Mouse (Mus musculus) liver, embryonic 16.5 days (tissue): ENCODE data around the gene Patz1. TPM values are rescaled to one million over a fixed set of nuclear protein-coding genes. Genes with fewer than 3 reads are reported as not detected.

Experiments
- ATAC-seq: fragments of 200-750 bp; cut with Nextera tagmentation; 2 replicates; pipeline ENCODE4 v1.8.0; 2017; ENCODE audit warnings: low read depth, mild to moderate bottlenecking, moderate number of reproducible peaks, moderate library complexity
- H3K27ac ChIP-seq: fragments of 300-500 bp; sonication (generic); 2 replicates; pipeline ENCODE4 v1.5.1; 2014; ENCODE audit warnings: mild to moderate bottlenecking, low read length
- H3K27me3 ChIP-seq: fragments of 300-500 bp; sonication (generic); 2 replicates; pipeline ENCODE4 v1.6.1; 2014; ENCODE audit warnings: low read depth, low read length, mixed read lengths; ENCODE audit not compliant: control insufficient read depth, insufficient read depth
- H3K36me3 ChIP-seq: fragments of 300-500 bp; sonication (generic); 2 replicates; pipeline ENCODE4 v1.6.1; 2014; ENCODE audit warnings: mild to moderate bottlenecking; ENCODE audit not compliant: control insufficient read depth, insufficient read depth
- H3K4me1 ChIP-seq: fragments of 300-500 bp; sonication (generic); 2 replicates; pipeline ENCODE4 v1.6.1; 2014; ENCODE audit warnings: low read depth, low read length, mixed read lengths; ENCODE audit not compliant: control insufficient read depth
- H3K4me2 ChIP-seq: fragments of 300-500 bp; sonication (generic); 2 replicates; pipeline ENCODE4 v1.6.1; 2014; ENCODE audit warnings: low read depth, low read length, mixed read lengths
- H3K4me3 ChIP-seq: fragments of 300-500 bp; sonication (generic); 2 replicates; pipeline ENCODE4 v1.5.1; 2014; ENCODE audit warnings: low read depth, mild to moderate bottlenecking, low read length
- H3K9ac ChIP-seq: fragments of 300-500 bp; sonication (generic); 2 replicates; pipeline ENCODE4 v1.6.1; 2014; ENCODE audit warnings: low read depth, low read length
- H3K9me3 ChIP-seq: fragments of 300-500 bp; sonication (generic); replicated peaks from 2 replicates; pipeline ENCODE4 v1.6.1; 2016; ENCODE audit warnings: low read length; ENCODE audit not compliant: control insufficient read depth
- WGBS: fragments of 180-500 bp; shearing (Covaris S2); extraction: QIAGEN DNeasy Blood & Tissue Kit; methylation state at CpG from one replicate; pipeline ENCODE4 v1.1.7; 2014; ENCODE audit not compliant: insufficient replicate concordance; 5-methylcytosine and 5-hydroxymethylcytosine counted together
- polyA plus RNA-seq: library from polyadenylated mRNA; unstranded; fragments of >200 nt; fragmentation: Nextera tagmentation; extraction: Ambion mirVana; gene quantifications from 2 replicates; pipeline ENCODE4 v1.2.1, GENCODE M21; 2015

Gene Patz1
- polyA plus RNA-seq, 1 experiment from 2014 or later: 9.2 TPM

DNA sequence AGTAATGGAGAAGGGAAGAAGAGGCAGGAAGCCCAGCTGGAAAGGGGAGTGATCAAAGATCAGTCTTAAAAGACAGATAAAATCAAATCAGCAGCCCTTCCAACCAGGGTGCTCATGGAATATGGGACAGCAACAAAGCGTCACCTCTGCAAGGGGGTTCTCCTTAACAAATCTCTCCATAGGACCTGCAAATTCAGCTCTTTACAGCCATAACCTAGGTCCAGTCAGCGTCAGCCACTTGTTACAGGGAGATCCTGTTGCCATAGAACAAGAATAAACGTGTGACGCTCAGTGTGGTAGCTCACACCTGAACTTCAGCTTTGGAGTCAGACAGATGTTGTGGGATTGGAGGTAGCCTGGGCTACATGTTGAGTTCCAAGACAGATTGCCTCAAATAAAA, 19.4 kb upstream of the Patz1 start:
- Histone ChIP-seq H3K4me1 (peaks cover 14% of the 10 kb centered on the region), H3K9ac (no peak overlapping the region), H3K27me3 (no peaks in the 10 kb centered on the region), H3K4me3 (no peak overlapping the region), H3K9me3 (no peaks in the 10 kb centered on the region), H3K36me3 (no peaks in the 10 kb centered on the region), H3K27ac (no peak overlapping the region), H3K4me2 (no peak overlapping the region)
- no peak for ATAC-seq
- 62% methylated on average over 4 of the region's 4 CpGs for WGBS

DNA sequence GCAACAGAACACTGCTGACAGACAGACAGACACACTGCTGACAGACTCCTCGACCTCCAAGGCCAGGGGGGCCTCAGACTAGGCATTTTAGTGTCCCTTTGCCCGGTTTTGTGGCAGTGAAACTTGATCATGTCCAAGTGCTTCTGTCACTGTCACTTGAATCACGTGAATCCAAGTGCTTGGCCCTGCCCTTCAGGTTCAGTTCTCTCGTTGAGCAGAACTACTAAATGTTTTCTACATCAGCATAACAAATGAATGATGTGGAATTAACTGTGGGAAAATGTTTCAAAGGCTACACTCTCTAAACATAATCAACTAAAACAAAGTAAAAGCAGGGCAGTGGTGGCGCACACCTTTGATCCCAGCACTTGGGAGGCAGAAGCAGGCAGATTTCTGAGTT, 10.3 kb upstream of the Patz1 start:
- Histone ChIP-seq H3K9me3 (no peaks in the 10 kb centered on the region; the same call in 1 of the 2 replicates), H3K27ac (no peak overlapping the region), H3K27me3 (no peaks in the 10 kb centered on the region), H3K4me3 (no peak overlapping the region), H3K4me2 (no peak overlapping the region), H3K4me1 (no peaks in the 10 kb centered on the region), H3K9ac (no peak overlapping the region), H3K36me3 (no peaks in the 10 kb centered on the region)
- ATAC-seq: no peak
- WGBS: 58% methylated on average over 5 of the region's 5 CpGs

DNA sequence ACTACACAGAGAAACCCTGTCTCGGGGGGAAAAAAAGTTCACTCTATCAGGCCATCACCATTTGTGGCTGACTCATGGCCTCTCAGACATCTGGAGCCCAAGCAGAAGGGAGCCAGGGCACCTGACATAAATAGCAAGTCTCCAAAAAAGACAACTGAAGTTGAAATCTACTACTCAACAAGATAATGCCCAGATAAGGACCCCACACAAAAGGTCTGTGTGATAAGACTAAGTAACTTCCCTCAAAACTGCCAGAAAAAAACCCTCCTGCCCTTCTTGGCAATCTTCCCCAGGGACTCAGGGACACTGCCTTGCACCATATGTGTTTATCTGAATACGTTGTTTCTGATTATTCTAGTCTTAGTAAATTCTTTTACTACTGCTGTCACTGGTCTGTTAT, 8.9 kb upstream of the Patz1 start:
- Histone ChIP-seq H3K36me3 (no peaks in the 10 kb centered on the region), H3K4me3 (no peak overlapping the region), H3K27ac (no peak overlapping the region), H3K4me1 (no peaks in the 10 kb centered on the region), H3K27me3 (no peaks in the 10 kb centered on the region), H3K9ac (no peak overlapping the region), H3K9me3 (no peaks in the 10 kb centered on the region; the same call in 1 of the 2 replicates), H3K4me2 (no peak overlapping the region)
- ATAC-seq: no peak
- WGBS: 39% methylated on average over 2 of the region's 2 CpGs

DNA sequence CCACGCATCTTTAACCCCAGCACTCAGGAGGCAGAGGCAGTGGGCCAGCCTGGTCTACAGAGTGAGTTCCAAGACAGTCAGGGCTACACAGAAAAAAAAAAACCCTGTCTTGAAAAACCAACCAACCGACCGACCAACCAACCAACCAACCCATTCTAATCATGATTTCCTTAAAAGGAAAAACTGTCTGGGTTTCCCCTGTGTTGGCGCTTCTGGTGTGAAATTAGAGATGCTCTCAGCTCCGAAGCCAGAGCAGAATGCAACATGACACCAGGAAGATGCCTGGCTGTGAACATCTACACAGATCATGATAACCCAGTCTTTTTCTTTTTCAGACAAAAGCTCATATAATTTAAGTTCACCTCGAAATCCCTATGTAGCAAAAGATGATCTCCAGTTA, 5.8 kb upstream of the Patz1 start:
- Histone ChIP-seq H3K27ac (no peak overlapping the region), H3K4me1 (peaks cover 1% of the 10 kb centered on the region), H3K9ac (no peak overlapping the region), H3K27me3 (no peaks in the 10 kb centered on the region), H3K4me2 (no peak overlapping the region), H3K9me3 (no peaks in the 10 kb centered on the region; the same call in 1 of the 2 replicates), H3K4me3 (no peak overlapping the region), H3K36me3 (no peaks in the 10 kb centered on the region)
- WGBS: 70% methylated on average over 6 of the region's 6 CpGs
- no peak for ATAC-seq

DNA sequence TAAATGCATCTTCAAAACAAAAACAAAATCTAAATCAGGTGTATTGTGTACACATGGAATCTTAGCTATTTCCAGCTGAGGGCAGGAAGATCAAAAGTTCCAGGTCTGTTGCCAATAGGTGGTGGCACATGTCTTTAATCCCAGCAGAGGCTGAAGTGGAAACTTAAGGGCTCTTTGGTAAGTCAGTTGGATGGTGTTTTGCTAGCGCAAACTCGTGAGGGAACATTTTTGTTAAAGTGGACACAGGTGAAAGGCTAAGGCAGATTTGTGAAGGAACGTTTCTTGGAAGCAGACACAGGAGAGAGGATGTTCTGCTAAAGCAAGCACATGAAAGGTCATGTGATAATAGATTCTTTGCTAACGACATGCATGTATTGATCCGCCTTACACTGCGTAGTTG, 5.0 kb upstream of the Patz1 start:
- WGBS: 78% methylated on average over 6 of the region's 6 CpGs
- ATAC-seq: no peak
- no peak overlapping the region for H3K27ac ChIP-seq
- no peak overlapping the region for H3K9ac ChIP-seq
- H3K4me2 ChIP-seq: no peak overlapping the region
- no peaks in the 10 kb centered on the region for H3K36me3 ChIP-seq
- peaks cover 7% of the 10 kb centered on the region for H3K4me1 ChIP-seq
- no peaks in the 10 kb centered on the region; the same call in 1 of the 2 replicates for H3K9me3 ChIP-seq
- H3K4me3 ChIP-seq: no peak overlapping the region
- H3K27me3 ChIP-seq: no peaks in the 10 kb centered on the region

DNA sequence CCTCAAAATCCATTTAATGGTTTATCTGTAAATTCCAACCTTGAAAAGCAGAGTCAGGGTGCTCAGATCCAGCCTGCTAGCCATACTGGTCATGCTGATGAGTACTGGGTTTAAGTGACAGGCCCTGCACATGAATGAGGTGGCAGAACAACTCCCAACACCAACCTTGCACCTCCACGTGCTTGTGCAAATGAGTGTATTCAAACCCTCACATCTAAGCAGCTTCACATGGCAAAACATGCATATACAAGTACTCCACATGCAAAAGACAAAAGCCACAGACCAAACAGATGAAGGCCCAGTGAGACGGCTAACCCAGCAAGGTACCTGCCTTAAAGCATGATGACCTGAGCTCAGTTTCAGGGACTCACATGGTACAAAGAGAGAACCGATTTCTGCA, 2.7 kb upstream of the Patz1 start:
- Histone ChIP-seq H3K27me3 (no peaks in the 10 kb centered on the region), H3K4me1 (peaks cover 10% of the 10 kb centered on the region), H3K4me3 (no peak overlapping the region), H3K9ac (no peak overlapping the region), H3K27ac (no peak overlapping the region), H3K9me3 (no peaks in the 10 kb centered on the region; the same call in 1 of the 2 replicates), H3K36me3 (no peaks in the 10 kb centered on the region), H3K4me2 (no peak overlapping the region)
- WGBS: 67% methylated on average over 3 of the region's 3 CpGs
- ATAC-seq: no peak

DNA sequence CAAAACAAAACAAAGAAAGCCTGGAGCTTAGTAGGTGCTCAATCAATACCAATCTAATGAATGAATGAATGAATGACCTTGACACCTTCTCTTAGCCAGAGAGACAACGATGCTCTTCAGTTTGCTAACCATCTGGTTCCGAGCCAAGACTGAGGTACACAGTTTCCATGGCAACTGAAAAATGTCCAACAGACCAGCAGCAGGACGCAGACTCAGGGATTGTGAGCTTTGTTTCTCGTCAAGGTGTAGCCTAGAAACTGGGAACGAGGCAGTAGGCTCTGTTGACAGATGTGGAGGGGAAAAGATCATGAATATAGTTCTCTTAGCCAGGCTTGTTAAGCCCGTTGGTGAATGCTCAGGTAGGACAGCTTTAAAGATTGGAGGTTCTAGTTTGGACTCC, 1.5 kb upstream of the Patz1 start:
- WGBS: 58% methylated on average over 6 of the region's 6 CpGs
- Histone ChIP-seq H3K9me3 (no peaks in the 10 kb centered on the region), H3K27ac (no peak overlapping the region)

DNA sequence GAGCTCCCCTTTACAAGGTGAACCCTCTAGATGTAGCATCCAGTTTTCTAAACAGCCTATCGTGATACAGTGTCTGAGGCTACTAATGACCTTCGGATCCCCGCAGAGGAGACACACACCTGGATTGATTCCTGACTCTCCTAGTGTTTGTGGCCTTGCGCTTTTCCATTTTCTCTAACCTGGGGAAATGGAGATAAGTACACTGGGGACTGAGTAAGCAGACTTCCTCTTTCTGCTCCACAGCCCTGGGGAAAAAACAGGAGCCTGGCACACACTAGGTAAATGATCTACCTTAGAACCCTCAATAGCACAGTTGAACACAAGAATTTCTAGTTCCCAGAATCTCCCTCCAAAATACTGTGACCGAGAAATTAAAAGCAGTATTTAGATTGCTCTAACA, 753 bp upstream of the Patz1 start:
- Histone ChIP-seq H3K4me1 (peaks cover 29% of the 10 kb centered on the region), H3K9me3 (no peaks in the 10 kb centered on the region), H3K36me3 (no peaks in the 10 kb centered on the region), H3K4me3 (no peak overlapping the region), H3K27me3 (no peaks in the 10 kb centered on the region), H3K4me2 (peak overlapping the region; percentile 98), H3K27ac (no peak overlapping the region), H3K9ac (no peak overlapping the region)
- no peak for ATAC-seq
- 42% methylated on average over 5 of the region's 5 CpGs for WGBS

More for the DNA sequence above, 1.5 kb upstream of the Patz1 start:
- peaks cover 21% of the 10 kb centered on the region for H3K4me1 ChIP-seq
- no peaks in the 10 kb centered on the region for H3K27me3 ChIP-seq
- no peak overlapping the region for H3K4me2 ChIP-seq
- no peaks in the 10 kb centered on the region for H3K36me3 ChIP-seq
- no peak overlapping the region for H3K4me3 ChIP-seq
- no peak for ATAC-seq
- no peak overlapping the region for H3K9ac ChIP-seq

DNA sequence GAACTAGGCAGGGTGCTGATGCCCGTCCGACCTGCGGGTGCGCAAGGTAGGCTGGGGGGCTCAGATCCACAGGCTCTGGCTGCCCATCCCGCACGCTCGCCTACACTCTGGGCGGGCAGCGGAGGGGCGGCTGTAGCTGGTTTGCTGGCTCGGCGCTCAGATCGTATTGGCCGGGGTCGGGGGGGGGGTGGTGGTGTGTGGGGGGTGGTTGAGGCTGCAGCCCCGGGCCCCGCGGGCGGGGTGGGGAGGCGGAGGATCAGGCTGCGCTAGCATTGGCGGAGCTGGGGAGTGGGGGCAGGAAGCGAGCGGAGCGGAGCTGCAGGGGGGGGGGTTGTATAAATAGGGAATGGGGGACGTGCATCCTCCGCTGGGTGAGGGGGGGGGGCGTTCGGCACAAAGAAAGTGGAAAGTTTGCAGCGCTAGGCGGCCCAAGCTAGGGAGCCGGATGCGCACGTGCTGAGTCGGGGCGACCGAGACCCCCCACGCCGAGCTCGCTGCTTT, 678 bp downstream of the Patz1 start:
- H3K27ac ChIP-seq: peak overlapping the region; percentile 92
- H3K4me1 ChIP-seq: peaks cover 43% of the 10 kb centered on the region
- no peaks in the 10 kb centered on the region for H3K9me3 ChIP-seq
- no peaks in the 10 kb centered on the region for H3K27me3 ChIP-seq
- peaks cover 8% of the 10 kb centered on the region for H3K36me3 ChIP-seq
- peak overlapping the region; percentile 89 for H3K9ac ChIP-seq
- under 1% methylated on average over 35 of the region's 40 CpGs for WGBS
- H3K4me3 ChIP-seq: peak overlapping the region; percentile 84
- peak; percentile 69 for ATAC-seq
- peak overlapping the region; percentile 98 for H3K4me2 ChIP-seq
